Mouse (Mus musculus): ENCODE data around the gene Galntl6.
"Not testable (repeated sequence)": the region's sequence is repeated elsewhere in the genome, so short reads cannot be mapped to it uniquely, and the experiment has no call there.

Galntl6 gene

DNA sequence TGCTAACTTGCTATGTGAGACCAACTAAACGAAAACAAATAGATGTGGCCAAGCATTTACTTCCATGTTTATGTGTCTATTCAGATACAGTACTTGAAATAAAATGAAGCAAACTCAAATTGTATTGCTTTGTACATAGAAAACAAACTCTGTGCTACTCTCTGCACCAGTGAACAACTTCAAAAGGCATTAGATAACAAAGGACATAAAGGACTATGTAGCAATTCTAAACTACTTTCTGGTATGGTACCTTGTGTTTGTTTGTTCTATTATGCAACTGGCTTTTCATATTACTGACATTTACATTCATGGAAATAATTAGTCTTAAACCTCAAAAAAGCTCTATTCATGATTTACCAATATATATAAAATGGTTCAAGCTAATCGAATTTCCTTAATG, 344.4 kb downstream of the Galntl6 start:
- Histone ChIP-seq H3K4me3 (replicated peaks; ENCODE audit: low read length) (no peak overlapping the region), H3K4me1 (replicated peaks; ENCODE audit: low read depth, low read length) (no peaks in the 10 kb centered on the region), H3K9me3 (ENCODE audit: low read length) (no peaks in the 10 kb centered on the region), H3K36me3 (ENCODE audit: insufficient read depth, low read length) (no peaks in the 10 kb centered on the region), H3K27me3 (ENCODE audit: insufficient read depth, low read length) (no peaks in the 10 kb centered on the region; the same call in 1 of the 2 replicates)
- no peak for TF ChIP-seq NANOG (IDR thresholded peaks at IDR 0.05; ENCODE audit: borderline replicate concordance, low read length)
- no peak for TF ChIP-seq POU5F1 (IDR thresholded peaks at IDR 0.05; ENCODE audit: borderline replicate concordance, low read length)
- no peak for TF ChIP-seq CTCF (conservative IDR thresholded peaks at IDR 0.05; ENCODE audit: low read length)

DNA sequence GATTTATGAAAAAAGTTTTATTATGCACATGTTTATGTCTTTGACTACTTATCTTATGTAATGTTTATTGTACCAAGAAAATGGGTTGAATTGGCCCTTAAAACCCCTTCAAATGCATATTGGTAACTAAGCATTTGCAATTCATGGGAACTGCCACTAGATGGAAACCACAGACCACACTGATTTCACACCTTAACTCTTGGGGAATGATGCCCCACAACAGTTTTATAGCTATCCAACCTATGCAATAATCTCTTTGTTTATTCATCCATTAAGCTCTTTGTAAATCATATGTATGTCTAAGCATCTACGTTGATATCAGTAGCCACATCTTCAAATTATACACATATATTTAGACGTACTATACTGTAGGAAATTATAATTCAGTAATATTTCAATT, 346.3 kb downstream of the Galntl6 start:
- Histone ChIP-seq H3K4me3 (replicated peaks; ENCODE audit: low read length) (no peak overlapping the region), H3K36me3 (ENCODE audit: insufficient read depth, low read length) (no peaks in the 10 kb centered on the region), H3K4me1 (replicated peaks; ENCODE audit: low read depth, low read length) (no peaks in the 10 kb centered on the region), H3K9me3 (ENCODE audit: low read length) (no peaks in the 10 kb centered on the region), H3K27me3 (ENCODE audit: insufficient read depth, low read length) (no peaks in the 10 kb centered on the region; the same call in 1 of the 2 replicates)
- peak; percentile 78 for TF ChIP-seq CTCF (conservative IDR thresholded peaks at IDR 0.05; ENCODE audit: low read length)
- no peak for TF ChIP-seq NANOG (IDR thresholded peaks at IDR 0.05; ENCODE audit: borderline replicate concordance, low read length)

DNA sequence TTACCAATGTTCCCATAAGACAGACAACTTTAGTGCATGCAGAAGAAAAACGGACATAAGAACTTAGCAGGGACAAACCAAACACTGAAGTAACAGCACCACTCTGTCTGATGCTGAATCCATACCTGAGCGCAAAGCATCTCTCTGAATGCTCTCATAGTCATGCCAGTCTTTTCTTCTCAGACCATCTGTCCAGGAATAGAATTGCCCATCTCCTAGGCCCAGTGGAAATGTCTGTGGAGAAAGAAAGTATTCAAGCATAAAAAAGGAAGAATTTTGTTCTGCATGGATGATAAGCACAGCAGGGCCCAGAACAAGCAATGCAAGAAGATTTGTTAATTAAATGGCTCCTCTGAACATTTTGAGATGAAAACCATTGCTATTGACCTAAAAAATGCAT, 376.7 kb downstream of the Galntl6 start:
- no peak for TF ChIP-seq NANOG (IDR thresholded peaks at IDR 0.05; ENCODE audit: borderline replicate concordance, low read length)
- no peak for TF ChIP-seq POU5F1 (IDR thresholded peaks at IDR 0.05; ENCODE audit: borderline replicate concordance, low read length)
- no peak for TF ChIP-seq CTCF (conservative IDR thresholded peaks at IDR 0.05; ENCODE audit: low read length)

DNA sequence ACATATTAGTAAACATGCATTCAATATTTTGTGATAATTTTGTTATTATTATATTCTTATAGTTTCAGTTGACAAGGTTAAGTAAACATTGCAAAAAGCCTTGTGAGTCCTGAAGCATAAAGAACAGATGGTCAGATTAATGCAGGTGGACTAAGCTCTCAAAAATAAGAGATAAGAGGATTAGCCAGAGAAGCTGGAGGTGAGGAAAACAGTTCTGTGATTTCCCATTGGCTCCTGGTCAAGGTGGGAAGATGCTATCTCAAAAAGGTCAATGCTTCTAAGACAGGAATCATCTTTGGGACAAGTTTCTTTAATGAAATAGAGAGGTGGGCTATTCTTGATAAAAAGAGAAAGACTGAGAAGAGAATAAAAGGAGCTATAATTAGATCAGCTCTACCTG, 377.8 kb downstream of the Galntl6 start:
- no peaks in the 10 kb centered on the region for H3K36me3 ChIP-seq (ENCODE audit: insufficient read depth, low read length)
- H3K4me3 ChIP-seq (replicated peaks; ENCODE audit: low read length): no peak overlapping the region
- H3K27me3 ChIP-seq (ENCODE audit: insufficient read depth, low read length): no peaks in the 10 kb centered on the region
- TF ChIP-seq NANOG (IDR thresholded peaks at IDR 0.05; ENCODE audit: borderline replicate concordance, low read length) (no peak), CTCF (conservative IDR thresholded peaks at IDR 0.05; ENCODE audit: low read length) (no peak), POU5F1 (IDR thresholded peaks at IDR 0.05; ENCODE audit: borderline replicate concordance, low read length) (no peak)
- no peaks in the 10 kb centered on the region for H3K4me1 ChIP-seq (replicated peaks; ENCODE audit: low read depth, low read length)
- no peaks in the 10 kb centered on the region for H3K9me3 ChIP-seq (ENCODE audit: low read length)

More for the DNA sequence above, 376.7 kb downstream of the Galntl6 start:
- no peaks in the 10 kb centered on the region for H3K36me3 ChIP-seq (ENCODE audit: insufficient read depth, low read length)
- no peaks in the 10 kb centered on the region for H3K9me3 ChIP-seq (ENCODE audit: low read length)
- H3K27me3 ChIP-seq (ENCODE audit: insufficient read depth, low read length): no peaks in the 10 kb centered on the region
- no peaks in the 10 kb centered on the region for H3K4me1 ChIP-seq (replicated peaks; ENCODE audit: low read depth, low read length)
- no peak overlapping the region for H3K4me3 ChIP-seq (replicated peaks; ENCODE audit: low read length)

DNA sequence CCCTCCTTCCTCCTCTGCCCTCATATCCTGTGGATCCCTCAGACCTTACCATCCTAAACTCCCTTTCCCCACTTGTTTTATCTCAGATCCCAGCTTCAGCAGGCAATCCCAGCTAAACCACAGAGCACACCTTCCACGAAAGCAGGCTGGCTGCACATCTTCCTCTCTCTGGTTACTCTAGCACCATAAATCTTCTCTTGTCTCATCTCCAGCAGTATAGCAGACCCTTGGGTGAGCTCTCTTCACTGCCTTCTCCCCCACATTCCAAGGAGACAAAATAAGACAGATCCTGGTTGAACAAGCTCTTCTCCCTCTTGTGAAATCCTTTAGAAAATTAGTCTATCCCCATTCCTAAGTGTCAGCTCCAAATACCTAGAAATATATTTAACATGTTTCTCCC, 389.0 kb downstream of the Galntl6 start:
- Histone ChIP-seq H3K36me3 (ENCODE audit: insufficient read depth, low read length) (no peaks in the 10 kb centered on the region), H3K9me3 (ENCODE audit: low read length) (no peaks in the 10 kb centered on the region), H3K4me3 (replicated peaks; ENCODE audit: low read length) (no peak overlapping the region), H3K27me3 (ENCODE audit: insufficient read depth, low read length) (no peaks in the 10 kb centered on the region), H3K4me1 (replicated peaks; ENCODE audit: low read depth, low read length) (no peaks in the 10 kb centered on the region)
- TF ChIP-seq CTCF (conservative IDR thresholded peaks at IDR 0.05; ENCODE audit: low read length) (no peak), POU5F1 (IDR thresholded peaks at IDR 0.05; ENCODE audit: borderline replicate concordance, low read length) (no peak), NANOG (IDR thresholded peaks at IDR 0.05; ENCODE audit: borderline replicate concordance, low read length) (no peak)

DNA sequence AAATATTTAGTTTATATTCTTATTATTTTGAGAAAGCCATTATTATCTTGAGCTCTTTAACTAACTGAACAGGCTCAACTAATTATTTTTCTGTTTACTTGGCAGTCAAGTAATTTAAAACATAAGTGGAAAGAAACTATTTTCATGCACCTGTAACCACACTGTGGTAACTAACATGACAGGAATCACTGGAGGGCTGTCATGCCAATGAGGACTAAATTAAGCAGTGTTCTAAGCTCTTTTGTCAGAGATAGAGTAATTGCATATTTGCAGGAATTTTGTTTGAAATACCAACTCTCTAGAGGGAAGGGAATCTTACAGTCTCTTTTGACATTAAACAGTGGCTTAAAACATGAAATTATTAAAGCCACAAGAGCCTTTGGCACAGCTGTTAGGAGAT, 390.5 kb downstream of the Galntl6 start:
- Histone ChIP-seq H3K36me3 (ENCODE audit: insufficient read depth, low read length) (no peaks in the 10 kb centered on the region), H3K27me3 (ENCODE audit: insufficient read depth, low read length) (no peaks in the 10 kb centered on the region), H3K4me1 (replicated peaks; ENCODE audit: low read depth, low read length) (no peaks in the 10 kb centered on the region), H3K4me3 (replicated peaks; ENCODE audit: low read length) (no peak overlapping the region), H3K9me3 (ENCODE audit: low read length) (no peaks in the 10 kb centered on the region)
- no peak for TF ChIP-seq POU5F1 (IDR thresholded peaks at IDR 0.05; ENCODE audit: borderline replicate concordance, low read length)
- no peak for TF ChIP-seq NANOG (IDR thresholded peaks at IDR 0.05; ENCODE audit: borderline replicate concordance, low read length)
- TF ChIP-seq CTCF (conservative IDR thresholded peaks at IDR 0.05; ENCODE audit: low read length): no peak

DNA sequence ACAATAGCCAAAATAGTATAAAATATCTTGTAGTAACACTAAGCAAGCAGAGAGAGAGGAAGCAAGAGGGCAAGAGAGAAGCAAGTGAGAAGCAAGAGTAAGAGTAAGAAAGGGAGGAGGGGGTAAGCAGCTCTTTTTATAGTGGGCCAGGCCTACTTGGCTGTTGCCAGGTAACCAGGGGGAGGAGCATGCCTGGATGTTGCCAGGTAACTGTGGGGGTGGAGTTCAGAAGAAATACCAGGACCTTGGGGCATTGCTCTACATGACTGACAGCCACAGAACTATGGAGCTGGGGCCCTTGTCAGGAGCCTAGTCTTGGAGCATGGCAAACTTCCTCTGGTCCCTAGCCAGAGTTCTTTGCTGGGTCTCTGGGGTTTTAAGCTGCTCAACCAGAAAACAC, 401.9 kb downstream of the Galntl6 start:
- Histone ChIP-seq H3K27me3 (ENCODE audit: insufficient read depth, low read length) (no peaks in the 10 kb centered on the region), H3K4me1 (replicated peaks; ENCODE audit: low read depth, low read length) (no peaks in the 10 kb centered on the region), H3K9me3 (ENCODE audit: low read length) (no peaks in the 10 kb centered on the region), H3K4me3 (replicated peaks; ENCODE audit: low read length) (no peak overlapping the region), H3K36me3 (ENCODE audit: insufficient read depth, low read length) (no peaks in the 10 kb centered on the region)
- TF ChIP-seq NANOG (IDR thresholded peaks at IDR 0.05; ENCODE audit: borderline replicate concordance, low read length) (no peak), POU5F1 (IDR thresholded peaks at IDR 0.05; ENCODE audit: borderline replicate concordance, low read length) (no peak), CTCF (conservative IDR thresholded peaks at IDR 0.05; ENCODE audit: low read length) (no peak)

DNA sequence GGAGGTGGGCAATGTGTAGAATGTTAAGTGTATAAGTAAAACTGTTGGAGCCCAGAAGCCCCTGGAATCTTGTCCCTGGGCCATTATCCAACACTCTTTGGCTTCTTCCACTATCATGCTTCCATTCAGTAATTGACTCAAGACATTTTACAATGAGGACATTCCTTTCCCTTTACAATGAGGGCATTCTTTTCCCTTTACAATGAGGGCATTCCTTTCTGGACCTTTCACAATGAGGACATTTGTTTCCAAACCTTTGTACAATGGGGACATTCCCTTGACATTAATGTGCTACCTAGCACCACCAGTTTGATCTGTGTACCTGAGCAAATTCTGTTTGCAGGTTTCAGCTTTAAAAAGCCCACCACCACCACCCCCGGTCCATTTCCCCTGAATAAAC, 403.4 kb downstream of the Galntl6 start:
- Histone ChIP-seq H3K4me3 (replicated peaks; ENCODE audit: low read length) (no peak overlapping the region), H3K27me3 (ENCODE audit: insufficient read depth, low read length) (no peaks in the 10 kb centered on the region), H3K4me1 (replicated peaks; ENCODE audit: low read depth, low read length) (no peaks in the 10 kb centered on the region), H3K9me3 (ENCODE audit: low read length) (no peaks in the 10 kb centered on the region), H3K36me3 (ENCODE audit: insufficient read depth, low read length) (no peaks in the 10 kb centered on the region)
- no peak for TF ChIP-seq POU5F1 (IDR thresholded peaks at IDR 0.05; ENCODE audit: borderline replicate concordance, low read length)
- no peak for TF ChIP-seq CTCF (conservative IDR thresholded peaks at IDR 0.05; ENCODE audit: low read length)
- TF ChIP-seq NANOG (IDR thresholded peaks at IDR 0.05; ENCODE audit: borderline replicate concordance, low read length): no peak

DNA sequence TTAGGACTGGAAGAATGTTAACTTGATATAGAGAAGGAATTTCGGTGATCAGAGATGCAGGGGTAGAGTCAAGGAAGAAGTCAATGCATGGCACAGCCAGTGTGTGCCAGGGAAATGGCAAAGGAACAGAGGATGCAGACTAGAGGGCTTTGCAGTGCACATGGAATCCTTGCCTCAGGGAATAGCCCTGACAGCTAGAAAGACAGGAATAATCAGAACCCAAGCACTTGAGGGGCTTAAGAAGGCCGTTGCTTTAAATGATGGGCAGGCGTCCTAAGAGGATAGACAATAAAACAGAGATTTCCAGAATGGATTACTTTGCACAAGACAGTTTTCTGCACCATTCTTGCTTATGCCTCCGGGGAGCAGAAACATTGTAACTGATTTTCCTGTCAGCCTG, 425.3 kb downstream of the Galntl6 start:
- Histone ChIP-seq H3K27me3 (ENCODE audit: insufficient read depth, low read length) (no peaks in the 10 kb centered on the region), H3K9me3 (ENCODE audit: low read length) (peaks cover 1% of the 10 kb centered on the region), H3K36me3 (ENCODE audit: insufficient read depth, low read length) (no peaks in the 10 kb centered on the region), H3K4me1 (replicated peaks; ENCODE audit: low read depth, low read length) (no peaks in the 10 kb centered on the region), H3K4me3 (replicated peaks; ENCODE audit: low read length) (no peak overlapping the region)
- TF ChIP-seq POU5F1 (IDR thresholded peaks at IDR 0.05; ENCODE audit: borderline replicate concordance, low read length) (no peak), CTCF (conservative IDR thresholded peaks at IDR 0.05; ENCODE audit: low read length) (no peak), NANOG (IDR thresholded peaks at IDR 0.05; ENCODE audit: borderline replicate concordance, low read length) (no peak)

DNA sequence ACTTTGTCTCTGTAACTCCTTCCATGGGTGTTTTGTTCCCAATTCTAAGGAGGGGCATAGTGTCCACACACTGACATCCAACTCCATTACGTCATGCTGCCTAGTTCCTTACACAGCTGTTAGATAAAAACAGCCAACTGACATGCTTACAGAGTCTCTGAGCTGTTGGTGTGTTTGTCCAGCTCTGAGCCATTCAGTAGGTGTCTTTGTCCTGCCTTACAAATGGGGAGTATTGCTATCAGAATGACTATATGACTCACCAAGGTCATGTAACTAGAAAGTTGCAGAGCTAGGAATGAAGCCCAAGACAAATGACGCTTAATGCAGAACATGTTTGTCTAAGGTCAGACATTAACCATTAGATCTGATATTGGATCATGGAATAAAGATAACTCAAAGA, 449.1 kb downstream of the Galntl6 start:
- not testable (repeated sequence) for H3K36me3 ChIP-seq (ENCODE audit: insufficient read depth, low read length); H3K4me3 ChIP-seq (replicated peaks; ENCODE audit: low read length); H3K4me1 ChIP-seq (replicated peaks; ENCODE audit: low read depth, low read length); H3K9me3 ChIP-seq (ENCODE audit: low read length); H3K27me3 ChIP-seq (ENCODE audit: insufficient read depth, low read length)

All from E14TG2a.4 (cell line).